Mouse (Mus musculus) heart, embryonic 12.5 days (tissue): Measurements from ENCODE around the gene AI413582. TPM values are rescaled to one million over a fixed set of nuclear protein-coding genes. Genes with fewer than 3 reads are reported as not detected.

Experiments used
- ATAC-seq: fragments of 200-750 bp; cut with Nextera tagmentation; 2 replicates; pipeline ENCODE4 v1.8.0; 2017; ENCODE audit warnings: moderate TSS enrichment, moderate library complexity; ENCODE audit not compliant: insufficient number of reproducible peaks, low FRiP score
- H3K27ac ChIP-seq: fragments of 300-500 bp; sonication (generic); 2 replicates; pipeline ENCODE4 v1.5.1; 2016; ENCODE audit warnings: mild to moderate bottlenecking, moderate library complexity; ENCODE audit not compliant: poor library complexity, severe bottlenecking
- H3K27me3 ChIP-seq: fragments of 300-500 bp; sonication (generic); replicated peaks from 2 replicates; pipeline ENCODE4 v1.6.1; 2016; ENCODE audit warnings: mild to moderate bottlenecking, moderate library complexity
- H3K36me3 ChIP-seq: fragments of 300-500 bp; sonication (generic); 2 replicates; pipeline ENCODE4 v1.6.1; 2016; ENCODE audit warnings: mild to moderate bottlenecking, moderate library complexity
- H3K4me1 ChIP-seq: fragments of 300-500 bp; sonication (generic); replicated peaks from 2 replicates; pipeline ENCODE4 v1.6.1; 2016; ENCODE audit warnings: mild to moderate bottlenecking
- H3K4me2 ChIP-seq: fragments of 300-500 bp; sonication (generic); 2 replicates; pipeline ENCODE4 v1.6.1; 2016; ENCODE audit warnings: mild to moderate bottlenecking, moderate library complexity
- H3K4me3 ChIP-seq: fragments of 300-500 bp; sonication (generic); 2 replicates; pipeline ENCODE4 v1.5.1; 2016; ENCODE audit warnings: mild to moderate bottlenecking
- H3K9ac ChIP-seq: fragments of 300-500 bp; sonication (generic); 2 replicates; pipeline ENCODE4 v1.6.1; 2016; ENCODE audit warnings: mild to moderate bottlenecking, moderate library complexity
- H3K9me3 ChIP-seq: fragments of 300-500 bp; sonication (generic); replicated peaks from 2 replicates; pipeline ENCODE4 v1.6.1; 2016; ENCODE audit warnings: mild to moderate bottlenecking, moderate library complexity
- WGBS: fragments of 180-500 bp; shearing (Covaris S2); methylation state at CpG from one replicate; pipeline ENCODE4 v1.1.7; 2016; 5-methylcytosine and 5-hydroxymethylcytosine counted together
- polyA plus RNA-seq: library from polyadenylated mRNA; unstranded; fragments of >200 nt; fragmentation: Nextera tagmentation; extraction: Ambion mirVana; gene quantifications from 2 replicates; pipeline ENCODE4 v1.2.1, GENCODE M21; 2016

AI413582 gene
- 13.2 and 14.9 TPM in 2 replicates for polyA plus RNA-seq

- Histone ChIP-seq H3K27ac (peak within 1 kb of the TSS; percentile 32; the same call in 1 of the 2 replicates), H3K4me2 (peak within 1 kb of the TSS; percentile 99), H3K27me3 (no peaks in the 10 kb centered on the region), H3K4me3 (peak within 1 kb of the TSS; percentile 75), H3K4me1 (peaks cover 45% of the 10 kb centered on the region), H3K36me3 (peaks cover 12% of the 10 kb centered on the region), H3K9ac (peak within 1 kb of the TSS; percentile 78), H3K9me3 (no peaks in the 10 kb centered on the region)
- under 1% methylated on average over 58 of the region's 58 CpGs for WGBS
- ATAC-seq: peak; percentile 95
Measured at GRCm38 (mm10) chr17:27565163-27565941, at the start of gene AI413582. Gene AI413582 (minus strand): TSS chr17:27565756.

- ATAC-seq: no peak
- Histone ChIP-seq H3K4me3 (no peak overlapping the region), H3K9ac (no peak overlapping the region), H3K4me1 (peaks cover 59% of the 10 kb centered on the region), H3K36me3 (peaks cover 19% of the 10 kb centered on the region), H3K27ac (no peak overlapping the region), H3K27me3 (no peaks in the 10 kb centered on the region), H3K9me3 (peaks cover 5% of the 10 kb centered on the region; the same call in 1 of the 2 replicates), H3K4me2 (no peak overlapping the region)
- WGBS: 86% methylated on average over 4 of the region's 4 CpGs
Measured at GRCm38 (mm10) chr17:27613016-27613415, 47.5 kb upstream of the AI413582 start.

- H3K4me1 ChIP-seq: peaks cover 59% of the 10 kb centered on the region
Measured at GRCm38 (mm10) chr17:27611994-27612393, 46.4 kb upstream of the AI413582 start.

GRCm38 (mm10) chr17:27611519-27611884 is 45.9 kb upstream of the AI413582 start:
- Histone ChIP-seq H3K9ac (0 out of 2 replicates have a peak overlapping the region, but pooled peaks have one; percentile 37), H3K36me3 (peaks cover 8% of the 10 kb centered on the region; the same call in 1 of the 2 replicates), H3K27me3 (no peaks in the 10 kb centered on the region), H3K4me3 (no peak overlapping the region), H3K4me1 (peaks cover 64% of the 10 kb centered on the region), H3K4me2 (no peak overlapping the region), H3K9me3 (no peaks in the 10 kb centered on the region), H3K27ac (no peak overlapping the region)
- no peak for ATAC-seq
- 46% methylated on average over 3 of the region's 3 CpGs for WGBS

More at GRCm38 (mm10) chr17:27611994-27612393, 46.4 kb upstream of the AI413582 start:
- Histone ChIP-seq H3K27me3 (no peaks in the 10 kb centered on the region), H3K27ac (0 out of 2 replicates have a peak overlapping the region, but pooled peaks have one; percentile 3), H3K9ac (0 out of 2 replicates have a peak overlapping the region, but pooled peaks have one; percentile 37), H3K4me3 (no peak overlapping the region), H3K36me3 (peaks cover 9% of the 10 kb centered on the region; the same call in 1 of the 2 replicates), H3K4me2 (no peak overlapping the region), H3K9me3 (no peaks in the 10 kb centered on the region)
- 73% methylated on average over 5 of the region's 5 CpGs for WGBS
- ATAC-seq: no peak

- no peak overlapping the region for H3K4me3 ChIP-seq
- peaks cover 8% of the 10 kb centered on the region; the same call in 1 of the 2 replicates for H3K36me3 ChIP-seq
- H3K9me3 ChIP-seq: no peaks in the 10 kb centered on the region
- no peak overlapping the region for H3K9ac ChIP-seq
- 51% methylated on average over 10 of the region's 10 CpGs for WGBS
- no peak for ATAC-seq
- no peak overlapping the region for H3K4me2 ChIP-seq
- peaks cover 70% of the 10 kb centered on the region for H3K4me1 ChIP-seq
- no peaks in the 10 kb centered on the region for H3K27me3 ChIP-seq
- H3K27ac ChIP-seq: peak overlapping the region; percentile 36
Measured at GRCm38 (mm10) chr17:27610679-27611518, 45.3 kb upstream of the AI413582 start.

- Histone ChIP-seq H3K9me3 (no peaks in the 10 kb centered on the region), H3K36me3 (peaks cover 8% of the 10 kb centered on the region; the same call in 1 of the 2 replicates), H3K4me3 (no peak overlapping the region), H3K27ac (no peak overlapping the region), H3K4me1 (peaks cover 70% of the 10 kb centered on the region), H3K4me2 (no peak overlapping the region), H3K9ac (no peak overlapping the region), H3K27me3 (no peaks in the 10 kb centered on the region)
- no peak for ATAC-seq
- WGBS: 89% methylated on average over 7 of the region's 7 CpGs
Measured at GRCm38 (mm10) chr17:27609576-27609975, 44.0 kb upstream of the AI413582 start.

GRCm38 (mm10) chr17:27603522-27604234 is 38.1 kb upstream of the AI413582 start:
- Histone ChIP-seq H3K36me3 (0 out of 2 replicates have a peak, but pooled peaks cover 4% of the 10 kb centered on the region), H3K4me2 (peak overlapping the region; percentile 48), H3K9me3 (no peaks in the 10 kb centered on the region), H3K27ac (peak overlapping the region; percentile 92), H3K4me3 (no peak overlapping the region), H3K4me1 (peaks cover 75% of the 10 kb centered on the region), H3K27me3 (no peaks in the 10 kb centered on the region), H3K9ac (peak overlapping the region; percentile 55; the same call in 1 of the 2 replicates)
- WGBS: 39% methylated on average over 21 of the region's 21 CpGs
- no peak for ATAC-seq

GRCm38 (mm10) chr17:27603036-27603435 is 37.5 kb upstream of the AI413582 start:
- Histone ChIP-seq H3K36me3 (no peaks in the 10 kb centered on the region), H3K27me3 (no peaks in the 10 kb centered on the region), H3K4me2 (peak overlapping the region; percentile 48), H3K4me1 (peaks cover 80% of the 10 kb centered on the region), H3K27ac (peak overlapping the region; percentile 92), H3K9ac (peak overlapping the region; percentile 24; the same call in 1 of the 2 replicates), H3K4me3 (no peak overlapping the region), H3K9me3 (no peaks in the 10 kb centered on the region)
- 78% methylated on average over 2 of the region's 2 CpGs for WGBS
- ATAC-seq: no peak

- no peaks in the 10 kb centered on the region for H3K27me3 ChIP-seq
- no peak overlapping the region for H3K9ac ChIP-seq
- no peak overlapping the region for H3K4me3 ChIP-seq
- H3K36me3 ChIP-seq: peaks cover 8% of the 10 kb centered on the region
- H3K9me3 ChIP-seq: no peaks in the 10 kb centered on the region
- H3K27ac ChIP-seq: no peak overlapping the region
- peaks cover 86% of the 10 kb centered on the region for H3K4me1 ChIP-seq
- ATAC-seq: no peak
- WGBS: 72% methylated on average over 5 of the region's 5 CpGs
- no peak overlapping the region for H3K4me2 ChIP-seq
Measured at GRCm38 (mm10) chr17:27600869-27601268, 35.3 kb upstream of the AI413582 start.

GRCm38 (mm10) chr17:27600286-27600685 is 34.7 kb upstream of the AI413582 start:
- Histone ChIP-seq H3K4me1 (peaks cover 86% of the 10 kb centered on the region), H3K4me3 (no peak overlapping the region), H3K4me2 (no peak overlapping the region), H3K27ac (no peak overlapping the region), H3K9me3 (no peaks in the 10 kb centered on the region), H3K27me3 (no peaks in the 10 kb centered on the region), H3K36me3 (peaks cover 14% of the 10 kb centered on the region), H3K9ac (no peak overlapping the region)
- no peak for ATAC-seq
- WGBS: 86% methylated on average over 3 of the region's 3 CpGs
